ENCODE assay signal across 16 mouse cellular contexts in genomic region chr16:72788017-72788416, GRCm38 (mm10).
DNase-seq lines count a peak whose midpoint lies in the region; ATAC-seq lines count a peak whose summit lies in the region.
"Had no signal": no experiment of that assay in that cellular context is flagged by ENCODE, and none has a peak within 500 bp of the region (broad histone marks: within the 10 kb centered on the region; RNA-seq: fewer than 3 reads in every experiment).

No protein-coding gene starts in this region.

- no peak for ATAC-seq in midbrain, embryonic 15.5 days (replicated peaks)
- peak; percentile 59 for ATAC-seq in hindbrain, embryonic 13.5 days (ENCODE audit: low FRiP score)
- ATAC-seq in neural tube, embryonic 11.5 days (ENCODE audit: insufficient read depth, low FRiP score, low TSS enrichment): peak; percentile 93

- H3K27me3 ChIP-seq in midbrain, embryonic 10.5 days (ENCODE audit: low read depth, poor library complexity, severe bottlenecking): no peaks in the 10 kb centered on the region
- no peaks in the 10 kb centered on the region for H3K27me3 ChIP-seq in midbrain, embryonic 15.5 days (replicated peaks)
- H3K27me3 ChIP-seq in hindbrain, embryonic 13.5 days: no peaks in the 10 kb centered on the region
- H3K27me3 ChIP-seq in neural tube, embryonic 11.5 days (ENCODE audit: control insufficient read depth, insufficient read depth, low read length): no peaks in the 10 kb centered on the region
- H3K27me3 ChIP-seq: liver, embryonic 13.5 days had no signal

- DNase-seq in midbrain, embryonic 10.5 days (ENCODE audit: low spot score): no peak
- DNase-seq in embryo, embryonic 11 days: peak; percentile 64
- peak; percentile 73 for DNase-seq in neural tube, embryonic 11.5 days (ENCODE audit: low spot score)
- no peak for DNase-seq in heart, adult 9 months (ENCODE audit: low spot score in 2 of 2)
- DNase-seq in cerebellum, adult 11-12 months: no peak
- no peak for DNase-seq in gastrocnemius, postnatal 36 days
- DNase-seq: adrenal gland, postnatal 36 days; cerebellum, postnatal 25 days; gastrocnemius, postnatal 25 days; kidney, adult 2 months; liver, embryonic 13.5 days; lung, postnatal 10 days; thymus, postnatal 4 days had no signal

- no peaks in the 10 kb centered on the region for H3K9me3 ChIP-seq in midbrain, embryonic 10.5 days (replicated peaks)
- H3K9me3 ChIP-seq in midbrain, embryonic 15.5 days: no peaks in the 10 kb centered on the region
- no peaks in the 10 kb centered on the region for H3K9me3 ChIP-seq in hindbrain, embryonic 13.5 days
- no peaks in the 10 kb centered on the region for H3K9me3 ChIP-seq in neural tube, embryonic 11.5 days (ENCODE audit: control insufficient read depth, low read length)
- H3K9me3 ChIP-seq: liver, embryonic 13.5 days had no signal

- no peak overlapping the region for H3K4me3 ChIP-seq in midbrain, embryonic 10.5 days
- no peak overlapping the region for H3K4me3 ChIP-seq in midbrain, embryonic 15.5 days
- no peak overlapping the region for H3K4me3 ChIP-seq in hindbrain, embryonic 13.5 days
- H3K4me3 ChIP-seq in neural tube, embryonic 11.5 days (ENCODE audit: low read depth, low read length): no peak overlapping the region
- H3K4me3 ChIP-seq: left cerebral cortex, adult 2 months; liver, embryonic 13.5 days had no signal

- intact Hi-C loops in gastrocnemius, postnatal 36 days (cut with DNase I): no loop called here

- WGBS in midbrain, embryonic 10.5 days: 27% methylated on average over 7 of the region's 7 CpGs
- 19% methylated on average over 7 of the region's 7 CpGs for WGBS in midbrain, embryonic 15.5 days
- WGBS in hindbrain, embryonic 13.5 days: 11% methylated on average over 7 of the region's 7 CpGs
- 26% methylated on average over 7 of the region's 7 CpGs for WGBS in neural tube, embryonic 11.5 days

- no peak overlapping the region for H3K9ac ChIP-seq in midbrain, embryonic 15.5 days
- H3K9ac ChIP-seq in hindbrain, embryonic 13.5 days: no peak overlapping the region
- H3K9ac ChIP-seq in neural tube, embryonic 11.5 days (ENCODE audit: low read length): no peak overlapping the region
- H3K9ac ChIP-seq: liver, embryonic 13.5 days had no signal

- H3K36me3 ChIP-seq in midbrain, embryonic 10.5 days: 0 out of 2 replicates have a peak, but pooled peaks cover 2% of the 10 kb centered on the region
- no peaks in the 10 kb centered on the region for H3K36me3 ChIP-seq in midbrain, embryonic 15.5 days (replicated peaks)
- H3K36me3 ChIP-seq in hindbrain, embryonic 13.5 days: no peaks in the 10 kb centered on the region
- no peaks in the 10 kb centered on the region for H3K36me3 ChIP-seq in neural tube, embryonic 11.5 days (ENCODE audit: control insufficient read depth, insufficient read depth, low read length)
- H3K36me3 ChIP-seq: liver, embryonic 13.5 days had no signal

- peaks cover 21% of the 10 kb centered on the region for H3K4me1 ChIP-seq in midbrain, embryonic 10.5 days
- H3K4me1 ChIP-seq in midbrain, embryonic 15.5 days: peaks cover 4% of the 10 kb centered on the region; the same call in 1 of the 2 replicates
- peaks cover 18% of the 10 kb centered on the region for H3K4me1 ChIP-seq in hindbrain, embryonic 13.5 days (replicated peaks)
- peaks cover 5% of the 10 kb centered on the region; the same call in 1 of the 2 replicates for H3K4me1 ChIP-seq in neural tube, embryonic 11.5 days (ENCODE audit: control insufficient read depth, insufficient read depth, low read length)
- H3K4me1 ChIP-seq: liver, embryonic 13.5 days had no signal

- H3K4me2 ChIP-seq in midbrain, embryonic 15.5 days: no peak overlapping the region
- no peak overlapping the region for H3K4me2 ChIP-seq in hindbrain, embryonic 13.5 days
- H3K4me2 ChIP-seq in neural tube, embryonic 11.5 days (ENCODE audit: low read depth): no peak overlapping the region
- H3K4me2 ChIP-seq: liver, embryonic 13.5 days had no signal

- H3K27ac ChIP-seq in midbrain, embryonic 10.5 days (replicated peaks): peak overlapping the region; percentile 61
- no peak overlapping the region for H3K27ac ChIP-seq in midbrain, embryonic 15.5 days
- peak overlapping the region; percentile 73 for H3K27ac ChIP-seq in hindbrain, embryonic 13.5 days
- H3K27ac ChIP-seq in neural tube, embryonic 11.5 days (ENCODE audit: low read depth, low read length): no peak overlapping the region
- H3K27ac ChIP-seq: left cerebral cortex, adult 2 months; liver, embryonic 13.5 days had no signal

Comparison
In these comparisons a context has a peak if more than half of its experiments do, and no peak if none do; other contexts are left out.
1. H3K27ac ChIP-seq: peak in midbrain, embryonic 10.5 days (single experiment) and hindbrain, embryonic 13.5 days (single experiment); none in midbrain, embryonic 15.5 days (single experiment) and neural tube, embryonic 11.5 days (single experiment).
2. DNase-seq: peak in embryo, embryonic 11 days (single experiment) and neural tube, embryonic 11.5 days (single experiment); none in midbrain, embryonic 10.5 days (single experiment), heart, adult 9 months (0 of 2), cerebellum, adult 11-12 months (single experiment) and gastrocnemius, postnatal 36 days (0 of 2).